Mouse (Mus musculus): ENCODE measurements around the gene Kmt2d. TPM values are rescaled to one million over a fixed set of nuclear protein-coding genes. Genes with fewer than 3 reads are reported as not detected.

Gene Kmt2d
- 1.3 TPM for polyA plus RNA-seq (2014; fragmentation: Illumina TruSeq; extraction: RNeasy Lipid Tissue Mini Kit (QIAGEN cat#74804); ENCODE audit: low read depth, low replicate concordance)

DNA sequence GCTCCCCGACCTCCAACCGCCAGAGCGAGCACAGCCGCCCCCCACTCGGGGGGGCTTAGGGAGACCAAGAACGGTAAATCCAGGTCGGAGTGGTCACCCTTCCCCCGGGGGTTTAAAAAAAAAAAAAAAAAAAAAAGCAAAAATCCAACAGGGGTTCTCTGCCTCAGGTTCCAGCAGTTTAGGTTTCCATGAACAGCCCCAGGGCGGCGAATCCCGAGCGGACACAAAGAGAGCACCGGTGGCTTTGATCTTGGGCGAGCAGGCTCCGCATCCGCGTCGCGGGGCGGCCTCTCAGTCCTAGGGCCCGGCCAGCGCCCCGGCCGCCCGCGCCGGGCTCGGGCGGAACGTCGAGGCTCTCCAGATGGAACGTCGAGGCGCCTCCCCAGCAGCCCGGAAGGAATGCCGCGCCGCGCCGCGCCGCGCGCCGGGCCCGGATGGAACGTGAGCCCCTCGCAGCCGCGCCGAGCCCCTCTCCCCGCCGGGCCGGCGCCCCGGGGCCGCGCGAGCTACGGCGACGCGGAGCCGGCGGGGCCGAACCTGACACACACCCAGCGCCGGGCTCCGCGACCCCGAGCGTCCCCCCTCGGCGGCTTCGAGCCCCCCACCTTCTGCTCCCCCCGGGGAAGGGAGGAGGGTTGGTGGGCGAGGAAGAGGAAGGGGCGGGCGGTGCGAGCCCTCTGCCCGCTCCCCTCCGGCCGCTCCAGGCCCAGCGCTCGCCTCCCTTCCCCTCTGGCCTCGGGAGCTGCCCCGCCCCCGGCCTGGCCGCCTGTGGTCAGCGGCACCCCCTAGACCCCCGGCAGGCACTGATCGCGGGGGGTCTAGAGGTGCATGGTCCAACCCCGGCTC lies at the start of gene Kmt2d:
Gene Kmt2d, minus strand, starts transcription at position 135 of the 846 bp plus-strand sequence.

DNA sequence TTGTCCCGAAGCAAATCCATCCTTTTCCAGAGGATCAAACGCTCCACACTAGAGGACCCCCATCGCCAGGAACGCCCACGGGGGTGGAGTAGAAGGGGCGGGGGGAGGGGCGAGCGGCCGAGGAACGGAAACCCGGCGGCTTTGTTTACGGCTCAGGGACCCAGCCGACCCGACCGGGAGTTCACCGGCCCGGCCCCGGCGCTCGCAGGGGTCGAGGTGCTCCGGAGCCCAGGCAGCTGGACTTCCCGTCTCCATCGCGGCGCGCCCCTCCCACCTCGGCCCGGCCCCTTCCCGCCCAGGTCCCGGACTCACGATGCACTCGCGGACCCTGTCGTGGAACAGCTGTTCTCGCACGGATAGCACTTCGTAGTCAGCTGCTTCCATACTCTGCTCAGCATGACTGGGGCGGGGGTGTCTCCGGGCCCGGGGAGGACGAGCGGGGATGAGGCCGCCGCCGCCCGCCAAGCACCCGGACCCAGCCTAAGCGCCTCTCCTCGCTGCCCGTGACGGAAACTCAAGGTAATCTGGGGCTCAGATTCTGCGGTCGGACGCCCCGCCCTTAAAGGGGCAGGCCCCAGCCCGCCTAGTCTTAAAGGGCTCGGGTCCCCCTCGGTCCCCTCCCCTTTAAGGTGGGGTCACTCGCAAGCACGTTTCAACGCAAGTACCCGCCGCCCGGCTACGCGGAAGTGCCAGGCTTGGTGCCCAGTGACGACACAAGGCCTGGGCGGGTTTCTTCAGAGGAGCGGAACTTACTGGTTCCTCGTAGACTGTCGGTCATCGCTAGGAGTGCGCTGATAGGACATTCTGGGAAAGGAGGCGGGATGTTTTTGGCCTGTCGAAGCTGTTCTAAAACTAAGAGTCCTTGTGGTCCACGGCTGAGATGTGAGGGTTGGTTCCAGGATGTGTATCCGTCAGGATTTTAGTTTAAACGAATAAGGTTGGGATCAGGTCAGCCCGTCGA lies 46.8 kb upstream of the Kmt2d start, which contains the start of gene Lmbr1l:
Gene Lmbr1l, minus strand, starts transcription at position 694 of the 961 bp plus-strand sequence.

DNA sequence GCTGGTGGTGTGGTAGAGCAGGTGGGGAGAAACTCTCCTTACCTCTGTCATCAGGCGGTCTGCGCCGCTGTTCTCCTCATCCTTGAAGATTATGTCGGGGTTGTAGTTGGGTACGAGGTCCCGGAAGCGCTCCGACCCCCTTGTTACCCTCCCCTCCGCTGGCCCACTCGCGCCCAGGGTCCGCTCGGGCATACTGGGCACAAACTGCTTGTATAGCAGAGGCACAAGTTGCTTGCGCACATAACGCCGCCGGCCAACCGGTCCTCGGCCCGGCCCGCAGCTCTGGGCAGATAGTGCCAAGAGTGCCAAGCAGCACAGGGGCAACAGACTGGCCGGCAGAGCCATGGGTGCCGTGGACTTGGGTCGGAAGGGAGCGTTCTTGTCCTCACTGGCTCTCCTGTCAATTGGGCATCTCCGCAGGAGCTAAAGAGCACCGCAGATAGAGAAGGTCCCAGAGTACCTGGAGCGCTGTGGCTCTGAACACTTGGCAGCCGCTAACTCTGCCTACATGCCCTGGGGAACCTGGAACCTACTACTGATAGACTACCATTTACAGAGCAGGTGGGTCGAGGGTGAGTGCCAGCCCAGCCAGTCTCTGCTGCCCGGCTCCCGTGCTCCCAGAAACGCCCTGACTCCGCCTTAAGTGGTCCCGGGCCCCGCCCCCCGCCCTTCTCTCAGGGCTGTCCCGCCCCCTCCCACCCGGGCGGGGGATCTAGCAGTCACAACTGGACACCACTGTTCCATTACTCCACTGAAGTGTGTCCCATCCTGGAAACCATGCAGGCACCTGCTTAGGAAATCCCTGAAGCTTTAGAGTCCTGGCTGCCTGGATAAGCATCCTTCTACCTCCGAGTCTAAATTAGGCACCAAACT lies 27.2 kb upstream of the Kmt2d start, which contains the start of gene Dhh:
Gene Dhh, minus strand, starts transcription at position 613 of the 873 bp plus-strand sequence.

DNA sequence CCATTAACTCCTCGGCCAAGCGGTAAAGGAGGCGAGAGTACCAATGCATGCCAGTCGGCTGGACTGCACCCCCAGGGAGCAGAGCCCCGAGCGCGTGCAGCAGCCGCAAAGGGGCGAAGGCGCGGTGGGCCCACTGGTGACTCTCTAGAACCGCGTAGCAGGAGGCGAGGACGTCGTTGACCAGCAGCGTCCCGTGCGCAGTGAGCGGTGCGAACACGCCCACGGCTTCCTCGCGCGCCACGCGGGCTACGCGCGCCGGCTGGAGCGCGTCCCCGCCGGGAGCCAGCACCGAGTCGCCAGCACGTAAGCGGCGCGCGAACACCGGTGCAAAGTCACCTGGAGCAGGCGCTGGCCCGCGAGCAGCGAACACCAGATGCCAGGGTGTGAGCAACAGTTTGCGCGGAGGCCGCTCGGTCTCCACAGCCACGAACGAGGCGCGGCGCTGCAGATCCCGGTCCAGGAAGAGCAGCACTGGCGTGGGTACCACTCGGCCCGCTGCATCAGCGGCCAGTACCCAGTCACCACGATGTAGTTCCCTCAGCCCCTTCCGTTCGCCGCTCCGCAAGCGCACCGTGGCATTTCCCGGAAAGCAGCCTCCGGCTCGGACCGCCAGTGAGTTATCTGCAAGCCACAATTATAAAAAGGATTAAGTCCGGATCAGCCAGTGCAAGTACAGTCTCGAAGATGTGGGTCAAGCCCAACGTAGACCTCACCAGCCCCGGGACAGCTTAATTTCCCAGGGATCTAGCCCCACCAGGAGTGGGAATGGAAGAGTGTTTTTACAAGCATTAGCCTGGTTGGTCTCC lies 23.1 kb upstream of the Kmt2d start, which contains the start of gene Rhebl1:
Gene Rhebl1, minus strand, starts transcription at position 601 of the 806 bp plus-strand sequence.

DNA sequence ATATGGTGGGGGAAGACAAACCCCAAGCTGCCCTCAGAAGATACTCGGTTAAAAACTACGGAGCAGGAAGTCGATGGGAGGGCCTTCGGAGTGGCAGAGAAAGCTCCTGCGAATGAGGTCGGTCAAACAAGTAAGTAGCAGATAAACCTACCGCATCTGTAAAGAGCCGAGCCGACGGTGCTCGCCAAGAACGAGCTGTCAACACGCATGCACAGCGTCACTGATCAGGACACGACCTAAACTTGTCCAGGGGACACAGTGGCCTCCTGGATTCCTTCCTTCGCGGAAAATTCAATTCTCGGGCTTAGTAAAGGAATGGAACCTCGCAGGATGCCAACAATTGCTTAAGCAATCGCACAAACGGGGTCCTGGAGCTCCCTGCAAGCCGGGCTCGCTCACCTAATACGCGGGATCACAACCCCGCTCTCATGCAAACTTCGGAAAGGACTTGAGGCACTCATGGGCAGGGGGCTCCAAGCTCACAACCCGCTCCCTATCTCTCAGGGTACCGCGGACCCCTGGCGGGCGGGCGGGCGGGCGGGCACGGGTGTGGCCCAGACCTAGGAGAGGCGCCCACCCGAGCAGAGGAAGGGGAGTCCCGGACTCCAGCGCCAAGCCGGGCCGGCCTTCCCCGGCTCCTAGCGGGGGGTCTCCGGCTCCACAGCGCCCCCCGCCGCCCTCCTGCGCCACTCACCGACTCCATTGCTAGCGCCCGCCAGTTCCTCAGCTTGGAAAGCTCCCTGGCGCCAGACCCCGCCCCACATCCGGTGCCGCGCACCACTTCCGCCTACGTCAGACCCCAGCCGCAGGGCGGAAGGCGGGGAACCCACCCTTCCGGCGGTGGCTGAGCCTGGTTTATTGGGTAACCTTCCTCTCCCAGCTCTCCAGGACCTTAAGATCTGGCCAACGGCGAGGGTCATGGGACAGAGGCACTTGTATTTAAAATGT lies 40.0 kb downstream of the Kmt2d start, which contains the start of gene Prkag1:
Gene Prkag1, minus strand, starts transcription at position 786 of the 948 bp plus-strand sequence.

DNA sequence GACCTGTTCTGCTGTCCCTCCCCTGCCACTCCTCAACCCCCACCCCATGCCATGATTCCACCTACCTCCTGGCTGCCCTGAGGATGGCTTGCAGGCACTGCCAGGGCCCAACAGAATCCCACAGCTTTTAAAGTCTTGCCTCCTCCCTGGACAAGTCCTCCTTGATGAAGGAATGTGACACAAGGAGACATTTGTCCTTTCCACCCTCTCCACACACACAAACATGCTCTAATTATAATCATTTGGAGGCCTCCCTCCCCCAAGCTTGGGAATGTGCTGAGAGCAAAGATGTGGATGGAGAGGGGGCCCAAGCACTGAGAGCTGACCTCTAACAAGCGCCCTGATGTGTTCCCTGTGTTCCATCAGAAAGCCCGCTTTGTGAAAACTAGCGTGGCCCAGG lies 61.6 kb downstream of the Kmt2d start, which contains the start of gene Ddn:
Gene Ddn, minus strand, starts transcription at position 101 of the 400 bp plus-strand sequence.

DNA sequence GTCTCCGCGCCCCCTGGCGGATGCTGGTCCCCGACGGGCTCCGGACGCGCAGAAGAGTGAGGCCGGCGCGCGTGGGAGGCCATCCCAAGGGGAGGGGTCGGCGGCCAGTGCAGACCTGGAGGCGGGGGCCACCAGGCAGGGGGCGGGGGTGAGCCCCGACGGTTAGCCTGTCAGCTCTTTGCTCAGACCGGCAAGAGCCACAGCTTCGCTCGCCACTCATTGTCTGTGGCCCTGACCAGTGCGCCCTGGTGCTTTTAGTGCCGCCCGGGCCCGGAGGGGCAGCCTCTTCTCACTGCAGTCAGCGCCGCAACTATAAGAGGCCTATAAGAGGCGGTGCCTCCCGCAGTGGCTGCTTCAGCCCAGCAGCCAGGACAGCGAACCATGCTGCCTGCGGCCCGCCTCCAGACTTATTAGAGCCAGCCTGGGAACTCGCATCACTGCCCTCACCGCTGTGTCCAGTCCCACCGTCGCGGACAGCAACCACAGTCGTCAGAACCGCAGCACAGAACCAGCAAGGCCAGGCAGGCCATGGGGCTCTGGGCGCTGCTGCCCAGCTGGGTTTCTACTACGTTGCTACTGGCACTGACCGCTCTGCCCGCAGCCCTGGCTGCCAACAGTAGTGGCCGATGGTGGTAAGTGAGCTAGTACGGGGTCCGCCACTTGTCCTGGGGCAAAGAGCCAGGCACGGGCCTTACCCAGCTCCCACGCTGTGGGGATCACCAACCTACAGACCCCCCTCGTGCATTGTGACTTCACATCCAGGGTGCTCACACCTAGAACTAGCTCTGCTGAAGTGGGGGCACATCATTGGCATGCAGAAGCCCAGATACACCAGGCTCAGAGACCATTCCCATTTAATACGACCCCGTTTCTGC lies 81.1 kb downstream of the Kmt2d start, which contains the start of gene Wnt1:
Gene Wnt1, plus strand, starts transcription at position 197 of the 875 bp plus-strand sequence.

Other genes starting within 250 kb of the Kmt2d start
- 0.44 TPM for gene Cacnb3, start 240.4 kb downstream of the Kmt2d start, polyA plus RNA-seq (2014; fragmentation: Illumina TruSeq; extraction: RNeasy Lipid Tissue Mini Kit (QIAGEN cat#74804); ENCODE audit: low read depth, low replicate concordance)
- 2.1 TPM for gene Ddx23, start 208.3 kb downstream of the Kmt2d start, polyA plus RNA-seq (2014; fragmentation: Illumina TruSeq; extraction: RNeasy Lipid Tissue Mini Kit (QIAGEN cat#74804); ENCODE audit: low read depth, low replicate concordance)
- gene Rnd1, start 193.7 kb downstream of the Kmt2d start, polyA plus RNA-seq (2014; fragmentation: Illumina TruSeq; extraction: RNeasy Lipid Tissue Mini Kit (QIAGEN cat#74804); ENCODE audit: low read depth, low replicate concordance) = 0.40 TPM
- 0.69 TPM for gene Ccdc65, start 163.0 kb downstream of the Kmt2d start, polyA plus RNA-seq (2014; fragmentation: Illumina TruSeq; extraction: RNeasy Lipid Tissue Mini Kit (QIAGEN cat#74804); ENCODE audit: low read depth, low replicate concordance)
- gene Fkbp11, start 143.0 kb downstream of the Kmt2d start, polyA plus RNA-seq (2014; fragmentation: Illumina TruSeq; extraction: RNeasy Lipid Tissue Mini Kit (QIAGEN cat#74804); ENCODE audit: low read depth, low replicate concordance) = not detected
- gene Arf3, start 108.0 kb downstream of the Kmt2d start, polyA plus RNA-seq (2014; fragmentation: Illumina TruSeq; extraction: RNeasy Lipid Tissue Mini Kit (QIAGEN cat#74804); ENCODE audit: low read depth, low replicate concordance) = 32.6 TPM
- not detected for gene Wnt10b, start 93.1 kb downstream of the Kmt2d start, polyA plus RNA-seq (2014; fragmentation: Illumina TruSeq; extraction: RNeasy Lipid Tissue Mini Kit (QIAGEN cat#74804); ENCODE audit: low read depth, low replicate concordance)
- gene Wnt1, start 81.3 kb downstream of the Kmt2d start, polyA plus RNA-seq (2014; fragmentation: Illumina TruSeq; extraction: RNeasy Lipid Tissue Mini Kit (QIAGEN cat#74804); ENCODE audit: low read depth, low replicate concordance) = not detected
- 2.7 TPM for gene Ddn, start 61.7 kb downstream of the Kmt2d start, polyA plus RNA-seq (2014; fragmentation: Illumina TruSeq; extraction: RNeasy Lipid Tissue Mini Kit (QIAGEN cat#74804); ENCODE audit: low read depth, low replicate concordance)
- gene Prkag1, start 39.7 kb downstream of the Kmt2d start, polyA plus RNA-seq (2014; fragmentation: Illumina TruSeq; extraction: RNeasy Lipid Tissue Mini Kit (QIAGEN cat#74804); ENCODE audit: low read depth, low replicate concordance) = 54.5 TPM
- gene Rhebl1, start 23.3 kb upstream of the Kmt2d start, polyA plus RNA-seq (2014; fragmentation: Illumina TruSeq; extraction: RNeasy Lipid Tissue Mini Kit (QIAGEN cat#74804); ENCODE audit: low read depth, low replicate concordance) = 4.1 TPM
- gene Dhh, start 27.3 kb upstream of the Kmt2d start, polyA plus RNA-seq (2014; fragmentation: Illumina TruSeq; extraction: RNeasy Lipid Tissue Mini Kit (QIAGEN cat#74804); ENCODE audit: low read depth, low replicate concordance) = 0.24 TPM
- gene Lmbr1l, start 47.0 kb upstream of the Kmt2d start, polyA plus RNA-seq (2014; fragmentation: Illumina TruSeq; extraction: RNeasy Lipid Tissue Mini Kit (QIAGEN cat#74804); ENCODE audit: low read depth, low replicate concordance) = 4.0 TPM
- 20.2 TPM for gene Tuba1b, start 63.4 kb upstream of the Kmt2d start, polyA plus RNA-seq (2014; fragmentation: Illumina TruSeq; extraction: RNeasy Lipid Tissue Mini Kit (QIAGEN cat#74804); ENCODE audit: low read depth, low replicate concordance)
- gene Gm49450, start 82.3 kb upstream of the Kmt2d start, polyA plus RNA-seq (2014; fragmentation: Illumina TruSeq; extraction: RNeasy Lipid Tissue Mini Kit (QIAGEN cat#74804); ENCODE audit: low read depth, low replicate concordance) = not detected
- gene Tuba1a, start 82.5 kb upstream of the Kmt2d start, polyA plus RNA-seq (2014; fragmentation: Illumina TruSeq; extraction: RNeasy Lipid Tissue Mini Kit (QIAGEN cat#74804); ENCODE audit: low read depth, low replicate concordance) = 20.8 TPM
- 7.2 TPM for gene Tuba1c, start 158.7 kb upstream of the Kmt2d start, polyA plus RNA-seq (2014; fragmentation: Illumina TruSeq; extraction: RNeasy Lipid Tissue Mini Kit (QIAGEN cat#74804); ENCODE audit: low read depth, low replicate concordance)
- not detected for gene Prph, start 184.0 kb upstream of the Kmt2d start, polyA plus RNA-seq (2014; fragmentation: Illumina TruSeq; extraction: RNeasy Lipid Tissue Mini Kit (QIAGEN cat#74804); ENCODE audit: low read depth, low replicate concordance)
- not detected for gene Troap, start 203.4 kb upstream of the Kmt2d start, polyA plus RNA-seq (2014; fragmentation: Illumina TruSeq; extraction: RNeasy Lipid Tissue Mini Kit (QIAGEN cat#74804); ENCODE audit: low read depth, low replicate concordance)
- not detected for gene C1ql4, start 216.6 kb upstream of the Kmt2d start, polyA plus RNA-seq (2014; fragmentation: Illumina TruSeq; extraction: RNeasy Lipid Tissue Mini Kit (QIAGEN cat#74804); ENCODE audit: low read depth, low replicate concordance)
- gene Dnajc22, start 222.0 kb upstream of the Kmt2d start, polyA plus RNA-seq (2014; fragmentation: Illumina TruSeq; extraction: RNeasy Lipid Tissue Mini Kit (QIAGEN cat#74804); ENCODE audit: low read depth, low replicate concordance) = 12.7 TPM